Mouse (Mus musculus) heart, postnatal 4 days (tissue): Measurements from ENCODE around the gene Spag17. TPM values are rescaled to one million over a fixed set of nuclear protein-coding genes. Genes with fewer than 3 reads are reported as not detected.
A peak's percentile ranks its signal among the peaks of the same experiment; 100 is the strongest.
"Not testable (repeated sequence)": the region's sequence is repeated elsewhere in the genome, so short reads cannot be mapped to it uniquely, and the experiment has no call there.

Experiments used
- DNase-seq: peaks from one replicate; pipeline ENCODE4 v3.0.0; 2021
- total RNA-seq, 2 experiments: library from RNA; stranded (reverse); gene quantifications; 2 replicates each; pipeline ENCODE4 v1.2.3; 2021

The Spag17 gene
- total RNA-seq: not detected

GRCm38 (mm10) chr3:99885187-99885811, at the start of gene Spag17:
Gene Spag17 (plus strand): TSS chr3:99885406.
- peak; percentile 66 for DNase-seq

DNA sequence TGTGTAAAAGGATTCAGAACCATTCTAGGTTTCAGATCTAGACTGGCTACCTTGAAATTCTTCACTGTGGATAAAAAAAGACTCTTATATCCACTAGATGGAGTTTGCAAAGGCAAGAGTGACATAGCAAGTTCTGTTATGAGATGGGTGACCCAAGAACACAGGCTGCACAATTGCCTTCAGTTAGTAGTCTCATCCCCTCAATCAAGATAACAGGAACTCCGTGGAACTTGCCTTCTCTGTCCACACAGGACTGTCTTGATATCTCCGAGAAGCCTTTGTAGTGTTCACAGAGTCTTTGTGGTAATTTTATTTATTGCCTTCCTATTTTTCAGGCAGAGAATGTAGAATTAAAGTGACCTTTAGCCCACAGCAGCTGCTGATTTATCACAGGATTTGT, 42.9 kb upstream of the Spag17 start:
- DNase-seq: no peak

GRCm38 (mm10) chr3:99842808-99843207, 42.4 kb upstream of the Spag17 start:
- DNase-seq: no peak

DNA sequence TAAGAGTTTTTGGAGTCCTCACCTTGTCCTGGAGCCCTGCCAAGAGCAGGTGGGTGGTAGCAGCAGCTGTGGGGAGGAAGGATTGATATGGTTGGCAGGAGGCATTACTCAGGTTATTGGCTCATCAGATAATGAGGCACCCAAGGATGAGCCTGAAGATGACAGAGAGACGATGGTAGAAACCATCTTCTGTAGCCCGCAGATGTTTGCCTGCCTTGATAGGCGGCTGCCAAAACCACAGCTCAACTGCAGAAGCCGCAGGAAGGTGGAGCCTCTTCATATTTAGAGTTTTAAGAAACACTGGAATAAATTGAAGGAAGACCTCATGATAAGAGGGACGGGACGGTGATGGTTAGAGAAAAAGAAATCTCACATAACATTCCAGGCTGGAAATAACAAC, 42.0 kb upstream of the Spag17 start:
- DNase-seq: no peak

- DNase-seq: no peak
Measured at GRCm38 (mm10) chr3:99850926-99851325, 34.3 kb upstream of the Spag17 start.

DNA sequence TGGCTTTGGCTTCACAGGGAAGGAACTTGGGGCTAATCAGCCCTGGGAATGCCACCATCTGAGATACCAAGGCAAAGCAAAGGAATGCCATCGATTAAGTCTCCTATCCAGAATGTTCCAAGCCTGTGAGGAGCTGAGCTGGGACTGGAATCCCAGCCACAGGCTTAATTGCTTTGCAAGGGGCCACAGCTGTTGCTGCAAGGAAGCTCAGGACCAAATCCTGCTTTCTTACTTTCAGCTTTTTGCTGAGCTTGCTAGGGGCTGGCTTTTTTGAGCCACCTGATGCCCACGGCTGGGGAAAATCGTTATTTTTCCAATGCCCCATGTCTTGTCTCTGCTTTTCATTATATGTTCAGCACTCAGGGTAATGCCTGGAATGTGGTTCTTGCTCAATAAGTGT, 30.6 kb upstream of the Spag17 start:
- DNase-seq: no peak

- DNase-seq: peak; percentile 6
Measured at GRCm38 (mm10) chr3:99858922-99859321, 26.3 kb upstream of the Spag17 start.

DNA sequence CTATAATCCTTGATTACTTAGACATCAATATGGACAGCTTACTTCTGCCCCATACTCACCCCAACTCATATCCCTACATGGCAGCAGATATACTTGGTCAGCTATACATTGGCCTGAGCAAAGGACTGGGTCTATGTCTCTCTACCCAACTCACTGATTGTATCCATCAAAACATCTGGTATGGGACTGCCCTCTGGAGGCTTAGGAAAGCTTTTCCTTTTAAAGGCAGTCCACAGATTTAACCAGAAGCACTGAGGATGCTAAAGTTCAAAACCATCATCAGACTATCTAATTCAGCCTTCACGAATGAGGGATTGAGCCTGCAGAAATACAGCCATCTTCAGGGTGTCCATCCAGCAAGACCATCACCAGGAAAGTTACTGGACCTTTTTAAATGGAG, 20.5 kb upstream of the Spag17 start:
- no peak for DNase-seq

DNA sequence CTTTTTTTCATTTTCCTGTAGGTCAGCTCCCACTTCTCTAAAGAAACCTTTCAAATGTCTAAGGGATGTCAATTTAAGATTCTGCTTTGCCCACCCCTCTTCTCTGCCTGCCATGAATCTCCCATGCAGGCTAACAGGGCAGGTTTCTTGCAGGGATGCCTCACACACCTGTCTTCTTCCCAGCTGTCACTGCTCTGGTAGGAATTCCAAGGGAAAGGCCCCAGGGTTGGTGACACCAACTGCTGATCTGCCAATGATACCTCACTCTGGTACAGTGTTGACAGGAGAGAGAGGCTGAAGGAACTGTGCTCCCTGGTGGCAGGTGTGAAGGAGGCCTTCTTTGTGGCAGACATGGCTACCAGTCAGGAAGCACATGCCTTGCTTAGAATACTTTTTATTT, 10.1 kb upstream of the Spag17 start:
- no peak for DNase-seq

GRCm38 (mm10) chr3:99881498-99881897, 3.7 kb upstream of the Spag17 start:
- no peak for DNase-seq

DNA sequence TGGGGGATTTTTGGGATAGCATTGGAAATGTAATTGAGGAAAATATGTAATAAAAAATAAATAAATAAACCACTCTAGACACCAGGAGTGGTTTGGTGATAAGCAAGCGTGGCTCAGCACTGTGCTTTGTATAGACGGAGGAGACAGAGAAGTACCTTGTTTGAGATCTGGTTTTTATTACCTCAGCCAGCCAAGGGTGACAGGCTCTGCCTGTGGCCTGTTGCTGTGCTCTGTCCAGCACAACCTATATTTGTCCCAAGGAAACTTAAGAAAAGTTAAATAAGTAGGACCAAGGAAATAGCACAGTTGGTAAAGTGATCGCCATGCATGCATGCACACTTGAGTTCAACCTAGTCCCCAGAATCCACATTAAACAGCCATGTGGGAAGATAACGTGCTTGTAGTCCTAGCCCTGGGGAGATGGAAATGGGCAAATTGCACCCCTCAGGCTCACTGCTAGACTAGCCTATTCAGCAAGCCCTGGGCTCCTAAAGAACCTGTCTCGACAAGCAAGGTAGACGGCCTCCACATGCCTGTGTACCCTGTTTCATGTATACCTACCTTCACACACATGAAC, 1.1 kb upstream of the Spag17 start:
- DNase-seq: no peak

DNA sequence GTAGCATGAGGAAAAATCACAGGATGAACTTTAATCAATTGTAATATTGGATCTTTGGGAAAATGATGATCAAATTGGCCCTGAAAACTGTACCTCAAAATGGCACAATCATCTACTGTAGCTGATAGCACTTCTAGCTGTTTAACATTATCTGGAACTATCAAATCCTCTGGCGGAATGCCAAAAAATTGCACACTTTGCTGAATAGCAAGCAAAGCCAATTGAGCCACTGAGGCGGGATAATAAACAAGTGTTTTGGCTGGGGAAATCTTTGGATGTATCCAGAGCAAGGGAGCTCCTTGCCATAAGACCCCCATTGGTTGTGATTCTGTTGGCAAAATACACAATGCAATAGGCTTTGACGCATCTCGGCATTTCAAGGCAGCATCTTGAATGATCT, 9.5 kb downstream of the Spag17 start:
- not testable (repeated sequence) for DNase-seq

- DNase-seq: no peak
Measured at GRCm38 (mm10) chr3:99913809-99914439, 28.7 kb downstream of the Spag17 start.

- DNase-seq: no peak
Measured at GRCm38 (mm10) chr3:99922944-99923343, 37.7 kb downstream of the Spag17 start.

DNA sequence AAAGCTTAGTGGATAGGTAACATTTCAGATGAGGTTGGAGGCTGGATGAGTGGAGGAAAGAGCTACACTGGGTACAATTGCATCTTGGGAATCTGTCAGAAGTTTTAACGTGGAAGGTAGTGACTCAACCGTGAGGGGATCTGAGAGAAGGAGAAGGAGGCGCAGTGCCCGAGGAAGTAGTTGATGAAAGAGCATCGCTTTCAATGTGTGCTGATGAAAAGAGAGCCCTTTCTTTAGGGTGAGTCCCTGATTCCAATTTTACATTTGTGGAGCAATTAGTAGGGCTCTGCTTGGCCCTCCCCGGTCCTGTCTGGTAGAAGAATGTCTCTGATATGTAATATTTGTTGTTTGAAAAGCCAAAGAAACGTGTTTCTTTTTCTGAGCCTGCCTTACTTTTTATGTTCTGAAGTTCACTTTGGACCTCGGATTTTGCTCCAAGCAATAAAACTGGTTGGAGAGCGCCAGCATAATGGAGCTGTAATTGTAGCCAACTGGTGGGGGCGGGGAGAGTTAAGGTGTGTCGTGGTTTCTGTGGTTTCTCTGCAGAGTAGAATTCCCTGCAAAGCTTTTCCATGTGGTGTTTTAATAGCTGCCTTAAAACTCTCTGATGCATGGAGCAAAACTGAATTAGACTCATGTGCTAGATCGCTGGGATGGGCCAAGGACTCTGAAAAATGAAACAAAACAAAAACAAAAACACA, 45.9 kb downstream of the Spag17 start:
- no peak for DNase-seq

DNA sequence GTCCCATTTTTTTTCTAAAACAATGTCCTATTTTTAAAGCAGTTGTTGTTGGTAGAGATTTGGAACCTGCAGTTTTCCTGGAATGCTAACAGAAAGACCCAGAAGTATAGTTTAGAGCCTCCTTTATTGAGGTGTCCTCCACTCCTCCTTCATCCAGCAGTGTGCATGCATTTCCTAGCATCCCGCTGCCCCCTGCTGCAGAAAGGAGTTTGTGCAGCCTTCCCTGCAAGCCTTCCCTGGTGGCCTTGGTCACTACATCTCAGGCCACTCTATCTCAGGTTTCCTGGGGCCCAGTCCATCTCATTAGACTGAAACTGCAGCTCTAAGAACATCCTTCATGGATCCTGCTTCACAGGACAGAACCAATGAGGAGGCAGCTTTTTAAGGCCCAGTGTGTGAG, 51.0 kb downstream of the Spag17 start:
- peak; percentile 17 for DNase-seq

DNA sequence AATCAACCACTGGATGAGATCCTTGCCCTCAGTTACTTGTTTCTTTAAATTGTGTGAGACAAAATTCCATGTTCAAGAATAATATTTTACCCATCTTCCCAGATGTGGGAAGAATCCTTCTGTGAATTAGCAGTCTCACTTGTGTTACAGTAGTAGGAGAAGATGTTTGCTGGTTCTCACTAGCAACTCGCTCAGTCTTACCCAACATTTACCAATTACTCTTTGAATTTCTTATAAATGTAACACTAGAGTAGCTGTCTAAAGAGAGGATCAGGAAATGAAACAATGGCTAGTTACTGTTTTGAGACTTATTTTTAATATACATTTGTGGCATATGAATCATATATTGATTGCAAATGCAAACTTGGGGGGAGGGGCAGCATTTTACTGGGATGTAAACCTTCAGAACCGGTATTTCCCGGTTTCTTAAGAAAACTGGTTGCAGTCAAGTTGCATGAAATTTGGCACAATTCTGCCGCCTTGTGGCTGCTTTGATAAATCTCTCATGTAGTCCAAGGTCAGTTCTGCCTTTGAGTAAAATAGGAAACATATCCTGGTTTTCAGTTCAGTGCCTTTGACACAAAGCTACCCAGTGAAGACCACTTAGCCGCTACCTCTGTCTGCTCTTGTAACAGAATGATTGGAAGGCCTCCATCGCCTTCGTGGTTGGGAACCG, 53.5 kb downstream of the Spag17 start:
- peak; percentile 63 for DNase-seq

GRCm38 (mm10) chr3:99945171-99945570, 60.0 kb downstream of the Spag17 start:
- no peak for DNase-seq

GRCm38 (mm10) chr3:99954039-99954602, 68.9 kb downstream of the Spag17 start:
- no peak for DNase-seq

- no peak for DNase-seq
Measured at GRCm38 (mm10) chr3:99956517-99956916, 71.3 kb downstream of the Spag17 start.

DNA sequence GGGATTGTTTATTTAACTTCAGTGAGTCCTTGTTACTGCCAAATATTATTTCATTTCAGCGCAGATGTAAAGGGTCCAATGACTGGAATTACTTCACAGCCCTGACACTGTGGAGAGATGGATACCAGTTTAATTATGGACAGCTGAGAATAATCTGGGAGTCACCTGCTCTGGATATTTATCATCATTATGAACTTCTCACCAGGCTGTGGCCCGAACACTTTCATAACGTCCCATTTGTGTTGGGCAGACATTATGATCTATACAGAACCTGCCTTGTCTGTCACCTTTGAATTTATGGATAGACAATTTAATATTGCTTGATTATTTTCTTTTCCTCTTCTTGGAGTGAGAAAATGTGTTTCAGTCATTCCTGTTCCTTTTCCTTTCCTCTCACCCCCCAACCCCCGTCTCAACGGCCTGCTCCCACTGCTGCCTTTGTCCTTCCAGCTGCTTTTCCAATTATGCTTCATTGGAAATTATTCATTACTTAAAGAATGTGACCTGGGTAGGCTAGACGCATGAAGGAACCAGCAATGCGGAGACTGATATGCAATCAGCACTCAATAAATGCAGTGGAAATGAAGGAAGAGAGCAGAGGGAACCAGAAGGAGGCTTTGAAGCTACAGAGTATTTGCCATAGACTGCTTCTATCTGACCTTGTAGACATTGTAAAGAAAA, 74.7 kb downstream of the Spag17 start:
- no peak for DNase-seq

DNA sequence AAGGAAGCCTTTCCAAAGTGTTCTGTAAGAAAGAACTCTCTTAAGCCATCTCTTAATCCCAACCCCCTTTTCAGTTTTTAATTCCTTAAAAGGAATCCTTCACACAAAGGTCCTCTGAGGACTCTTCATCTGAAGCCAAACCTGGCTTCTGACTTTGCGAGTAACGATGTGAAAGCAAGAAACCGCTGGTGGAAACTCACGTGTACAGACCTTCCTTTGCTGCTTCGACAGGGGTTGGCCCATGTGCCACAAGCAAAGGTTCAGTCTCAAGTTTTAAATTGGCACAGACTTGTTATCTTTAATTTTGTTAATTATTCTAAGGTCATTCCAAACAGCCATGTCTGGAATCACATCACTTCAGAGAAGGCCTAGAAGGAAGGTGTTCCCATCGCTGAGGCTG, 79.1 kb downstream of the Spag17 start:
- DNase-seq: no peak
